Mouse (Mus musculus) heart, embryonic 14.5 days (tissue): ENCODE data around the gene Lhx5. TPM values are rescaled to one million over a fixed set of nuclear protein-coding genes. Genes with fewer than 3 reads are reported as not detected.

ENCODE experiments used
- ATAC-seq: fragments of 200-750 bp; cut with Nextera tagmentation; 2 replicates; pipeline ENCODE4 v1.8.0; 2017; ENCODE audit warnings: low read depth, moderate TSS enrichment; ENCODE audit not compliant: insufficient number of reproducible peaks, insufficient read depth, low FRiP score
- H3K27ac ChIP-seq, 2 experiments: fragments of 200-500 bp in 1 of 2; fragments of 300-500 bp in 1 of 2; sonication (generic) in 1 of 2; replicated peaks in 1 of 2; 2 replicates each; pipeline ENCODE4 v1.5.1; 2012 to 2014; ENCODE audit warnings: low read depth in 2 of 2, low read length in 2 of 2, control low read depth in 1 of 2, mild to moderate bottlenecking in 1 of 2, mixed read lengths in 1 of 2; ENCODE audit not compliant: control insufficient read depth in 1 of 2, insufficient read depth in 1 of 2
- H3K27me3 ChIP-seq: fragments of 300-500 bp; sonication (generic); 2 replicates; pipeline ENCODE4 v1.6.1; 2014; ENCODE audit warnings: mild to moderate bottlenecking, low read length, control low read depth; ENCODE audit not compliant: control insufficient read depth, insufficient read depth
- H3K36me3 ChIP-seq: fragments of 300-500 bp; sonication (generic); 2 replicates; pipeline ENCODE4 v1.6.1; 2014; ENCODE audit warnings: mild to moderate bottlenecking, control low read depth, low read length, mixed read lengths; ENCODE audit not compliant: control insufficient read depth, insufficient read depth
- H3K4me1 ChIP-seq, 2 experiments: fragments of 200-500 bp in 1 of 2; fragments of 300-500 bp in 1 of 2; sonication (generic) in 1 of 2; 2 replicates each; pipeline ENCODE4 v1.6.1; 2012 to 2014; ENCODE audit warnings: low read length in 2 of 2, control low read depth in 1 of 2, mixed read lengths in 1 of 2; ENCODE audit not compliant: control insufficient read depth in 2 of 2, insufficient read depth in 2 of 2
- H3K4me2 ChIP-seq: fragments of 300-500 bp; sonication (generic); 2 replicates; pipeline ENCODE4 v1.6.1; 2014; ENCODE audit warnings: mild to moderate bottlenecking, low read length
- H3K4me3 ChIP-seq, 2 experiments: fragments of 200-500 bp in 1 of 2; fragments of 300-500 bp in 1 of 2; sonication (generic) in 1 of 2; 2 replicates each; pipeline ENCODE4 v1.5.1; 2012 to 2014; ENCODE audit warnings: low read length in 2 of 2, mild to moderate bottlenecking in 2 of 2, control low read depth in 1 of 2, low read depth in 1 of 2, moderate library complexity in 1 of 2; ENCODE audit not compliant: control insufficient read depth in 1 of 2, insufficient read depth in 1 of 2
- H3K9ac ChIP-seq: fragments of 300-500 bp; sonication (generic); 2 replicates; pipeline ENCODE4 v1.6.1; 2014; ENCODE audit warnings: mild to moderate bottlenecking, low read length
- H3K9me3 ChIP-seq: fragments of 300-500 bp; sonication (generic); 2 replicates; pipeline ENCODE4 v1.6.1; 2016; ENCODE audit warnings: low read length, control low read depth; ENCODE audit not compliant: control insufficient read depth
- WGBS: fragments of 180-500 bp; shearing (Covaris S2); extraction: QIAGEN DNeasy Blood & Tissue Kit; methylation state at CpG from one replicate; pipeline ENCODE4 v1.1.7; 2014; 5-methylcytosine and 5-hydroxymethylcytosine counted together
- polyA plus RNA-seq: library from polyadenylated mRNA; unstranded; fragments of >200 nt; fragmentation: Nextera tagmentation; extraction: Ambion mirVana; gene quantifications from 2 replicates; pipeline ENCODE4 v1.2.1, GENCODE M21; 2014

Gene Lhx5
- polyA plus RNA-seq, 1 experiment from 2014 or later: not detected

GRCm38 (mm10) chr5:120433135-120433760 is 1.7 kb downstream of the Lhx5 start:
- 1% methylated on average over 13 of the region's 13 CpGs for WGBS
- ATAC-seq: no peak

GRCm38 (mm10) chr5:120434231-120434735 is 2.8 kb downstream of the Lhx5 start:
- Histone ChIP-seq H3K36me3 (no peaks in the 10 kb centered on the region), H3K9ac (no peak overlapping the region), H3K27ac (no peak overlapping the region), H3K27me3 (peaks cover 99% of the 10 kb centered on the region), H3K4me2 (no peak overlapping the region), H3K4me1 (peaks cover 0 to 7% of the 10 kb centered on the region in 2 experiments; a peak in 2 of 4 replicates), H3K4me3 (no peak overlapping the region), H3K9me3 (no peaks in the 10 kb centered on the region)
- ATAC-seq: no peak
- WGBS: 3% methylated on average over 21 of the region's 21 CpGs

More at GRCm38 (mm10) chr5:120433135-120433760, 1.7 kb downstream of the Lhx5 start:
- no peaks in the 10 kb centered on the region for H3K36me3 ChIP-seq
- peaks cover 98% of the 10 kb centered on the region for H3K27me3 ChIP-seq
- H3K9ac ChIP-seq: no peak overlapping the region
- no peaks in the 10 kb centered on the region for H3K9me3 ChIP-seq
- H3K4me3 ChIP-seq: no peak overlapping the region
- H3K4me2 ChIP-seq: no peak overlapping the region
- H3K4me1 ChIP-seq: peaks cover 0 to 7% of the 10 kb centered on the region in 2 experiments; a peak in 2 of 4 replicates
- H3K27ac ChIP-seq: no peak overlapping the region

GRCm38 (mm10) chr5:120435006-120435681 is 3.6 kb downstream of the Lhx5 start:
- H3K4me2 ChIP-seq: 0 out of 2 replicates have a peak overlapping the region, but pooled peaks have one; percentile 72

GRCm38 (mm10) chr5:120435731-120436501 is 4.4 kb downstream of the Lhx5 start:
- no peak for ATAC-seq
- Histone ChIP-seq H3K4me1 (peaks cover 0 to 13% of the 10 kb centered on the region in 2 experiments; a peak in 2 of 4 replicates), H3K4me2 (peak overlapping the region; percentile 72), H3K27me3 (peaks cover 98% of the 10 kb centered on the region), H3K9ac (no peak overlapping the region), H3K4me3 (peak overlapping the region; percentile 41 to 42), H3K9me3 (no peaks in the 10 kb centered on the region), H3K27ac (no peak overlapping the region), H3K36me3 (no peaks in the 10 kb centered on the region)
- 1% methylated on average over 42 of the region's 47 CpGs for WGBS

More at GRCm38 (mm10) chr5:120435006-120435681, 3.6 kb downstream of the Lhx5 start:
- H3K36me3 ChIP-seq: no peaks in the 10 kb centered on the region
- peaks cover 0 to 11% of the 10 kb centered on the region in 2 experiments; a peak in 2 of 4 replicates for H3K4me1 ChIP-seq
- H3K9ac ChIP-seq: no peak overlapping the region
- ATAC-seq: no peak
- no peak overlapping the region for H3K27ac ChIP-seq
- 1% methylated on average over 44 of the region's 44 CpGs for WGBS
- H3K27me3 ChIP-seq: peaks cover 99% of the 10 kb centered on the region
- peak overlapping the region in 1 of 2 experiments; percentile 42; a peak in 1 of 4 replicates for H3K4me3 ChIP-seq
- H3K9me3 ChIP-seq: no peaks in the 10 kb centered on the region

GRCm38 (mm10) chr5:120436885-120437495 is 5.5 kb downstream of the Lhx5 start:
- H3K9ac ChIP-seq: no peak overlapping the region
- H3K27ac ChIP-seq: no peak overlapping the region
- H3K4me3 ChIP-seq: no peak overlapping the region
- no peaks in the 10 kb centered on the region for H3K9me3 ChIP-seq
- no peaks in the 10 kb centered on the region for H3K36me3 ChIP-seq
- no peak overlapping the region for H3K4me2 ChIP-seq
- ATAC-seq: no peak
- peaks cover 91% of the 10 kb centered on the region for H3K27me3 ChIP-seq
- under 1% methylated on average over 18 of the region's 18 CpGs for WGBS
- H3K4me1 ChIP-seq: peaks cover 0 to 13% of the 10 kb centered on the region in 2 experiments; a peak in 2 of 4 replicates

- 4% methylated on average over 17 of the region's 17 CpGs for WGBS
- Histone ChIP-seq H3K4me3 (peak overlapping the region in 1 of 2 experiments; percentile 24; a peak in 1 of 4 replicates), H3K27ac (no peak overlapping the region), H3K27me3 (peaks cover 89% of the 10 kb centered on the region), H3K9ac (no peak overlapping the region), H3K9me3 (no peaks in the 10 kb centered on the region), H3K36me3 (no peaks in the 10 kb centered on the region), H3K4me1 (peaks cover 0 to 13% of the 10 kb centered on the region in 2 experiments; a peak in 2 of 4 replicates), H3K4me2 (peak overlapping the region; percentile 28; the same call in 1 of the 2 replicates)
- ATAC-seq: no peak
Observed at GRCm38 (mm10) chr5:120437539-120437938, 6.0 kb downstream of the Lhx5 start.

- H3K9ac ChIP-seq: no peak overlapping the region
- peak overlapping the region; percentile 28 for H3K4me2 ChIP-seq
- H3K27ac ChIP-seq: no peak overlapping the region
- H3K9me3 ChIP-seq: no peaks in the 10 kb centered on the region
- peak overlapping the region in 1 of 2 experiments; percentile 24; a peak in 2 of 4 replicates for H3K4me3 ChIP-seq
- no peak for ATAC-seq
- peaks cover 0 to 13% of the 10 kb centered on the region in 2 experiments; a peak in 2 of 4 replicates for H3K4me1 ChIP-seq
- no peaks in the 10 kb centered on the region for H3K36me3 ChIP-seq
- under 1% methylated on average over 32 of the region's 33 CpGs for whole genome bisulfite sequencing
- peaks cover 87% of the 10 kb centered on the region for H3K27me3 ChIP-seq
Observed at GRCm38 (mm10) chr5:120437986-120438385, 6.5 kb downstream of the Lhx5 start.
